Mouse (Mus musculus) CH12.LX (cell line): ENCODE results near the gene Fam168a.
A peak's percentile ranks its signal among the peaks of the same experiment; 100 is the strongest.

ENCODE experiments used
- CHD1 ChIP-seq: IDR thresholded peaks from 2 replicates; pipeline ENCODE4 v1.6.1; 2012; ENCODE audit warnings: low read depth, low read length, improper control_type of control experiment, inconsistent platforms
- CTCF ChIP-seq, 2 experiments: IDR thresholded peaks in 1 of 2; conservative IDR thresholded peaks in 1 of 2; 2 replicates each; pipeline ENCODE4 v1.5.1; 2011 to 2012; ENCODE audit warnings: low read depth in 2 of 2, low read length in 2 of 2, improper control_type of control experiment in 1 of 2, inconsistent platforms in 1 of 2, mild to moderate bottlenecking in 1 of 2, moderate library complexity in 1 of 2
- EP300 ChIP-seq: IDR thresholded peaks from 2 replicates; pipeline ENCODE4 v1.6.1; 2011; ENCODE audit warnings: low read length, improper control_type of control experiment
- ETS1 ChIP-seq: conservative IDR thresholded peaks from 2 replicates; pipeline ENCODE4 v1.6.1; 2012; ENCODE audit warnings: low read depth, mild to moderate bottlenecking, inconsistent platforms, low read length, improper control_type of control experiment, moderate library complexity
- MAX ChIP-seq: IDR thresholded peaks from 2 replicates; pipeline ENCODE4 v1.6.1; 2011; ENCODE audit warnings: low read length, improper control_type of control experiment
- MEF2A ChIP-seq: IDR thresholded peaks from 2 replicates; pipeline ENCODE4 v1.6.1; 2014; ENCODE audit warnings: low read depth, mild to moderate bottlenecking, inconsistent platforms, low read length, improper control_type of control experiment, borderline replicate concordance
- MXI1 ChIP-seq: IDR thresholded peaks from 2 replicates; pipeline ENCODE4 v1.6.1; 2011; ENCODE audit warnings: mild to moderate bottlenecking, low read depth, low read length, improper control_type of control experiment
- POLR2A ChIP-seq: IDR thresholded peaks from 2 replicates; pipeline ENCODE4 v1.6.1; 2011; ENCODE audit warnings: low read depth, mild to moderate bottlenecking, improper control_type of control experiment, low read length
- POLR2AphosphoS2 ChIP-seq: IDR thresholded peaks from 2 replicates; pipeline ENCODE4 v1.6.1; 2011; ENCODE audit warnings: low read depth, low read length, improper control_type of control experiment
- SIN3A ChIP-seq: IDR thresholded peaks from 2 replicates; pipeline ENCODE4 v1.6.1; 2012; ENCODE audit warnings: low read length, improper control_type of control experiment, inconsistent platforms
- SMC3 ChIP-seq: IDR thresholded peaks from 2 replicates; pipeline ENCODE4 v1.6.1; 2011; ENCODE audit warnings: low read depth, low read length, improper control_type of control experiment
- UBTF ChIP-seq: IDR thresholded peaks from 2 replicates; pipeline ENCODE4 v1.6.1; 2012; ENCODE audit warnings: low read depth, mild to moderate bottlenecking, inconsistent platforms, low read length, improper control_type of control experiment, moderate library complexity
- USF1 ChIP-seq: IDR thresholded peaks from 2 replicates; pipeline ENCODE4 v1.6.1; 2014; ENCODE audit warnings: low read depth, mild to moderate bottlenecking, inconsistent platforms, low read length, improper control_type of control experiment

- TF ChIP-seq MEF2A (no peak), POLR2A (no peak), EP300 (0 out of 2 replicates have a peak, but pooled peaks have one; percentile 29), CTCF (conservative IDR thresholded peaks at IDR 0.05 in 1 of 2, IDR thresholded peaks at IDR 0.05 in 1 of 2; ENCODE audit: low read depth in 2 of 2, low read length in 2 of 2) (no peak), MAX (no peak), USF1 (no peak), ETS1 (no peak), CHD1 (0 out of 2 replicates have a peak, but pooled peaks have one; percentile 17), POLR2AphosphoS2 (no peak), UBTF (no peak), SMC3 (no peak), SIN3A (no peak), MXI1 (no peak)
Measured at GRCm38 (mm10) chr7:100733051-100733813, 26.8 kb downstream of the Fam168a start.
